Mouse (Mus musculus) CD4-positive, CD25-positive, alpha-beta regulatory T cell, adult 2 months (primary cell): ENCODE results near the gene Zfp985.
"Not testable (repeated sequence)": the region's sequence is repeated elsewhere in the genome, so short reads cannot be mapped to it uniquely, and the experiment has no call there.

ENCODE experiments used
- DNase-seq: peaks from one replicate; pipeline ENCODE4 v3.0.0-alpha.2; 2012; ENCODE audit warnings: low read depth, low spot score

Gene Zfp985

GRCm38 (mm10) chr4:147603806-147604205 lies 50.7 kb downstream of the Zfp985 start:
- no peak for DNase-seq

GRCm38 (mm10) chr4:147605521-147605920 lies 52.4 kb downstream of the Zfp985 start:
- DNase-seq, result no peak

- DNase-seq, result not testable (repeated sequence)
These were observed 53.4 kb downstream of the Zfp985 start for GRCm38 (mm10) chr4:147606511-147606910.

- not testable (repeated sequence) for DNase-seq
These were observed 80.8 kb downstream of the Zfp985 start for GRCm38 (mm10) chr4:147633818-147634262.
